Mouse (Mus musculus) limb, embryonic 14.5 days (tissue): Measurements from ENCODE around the gene Mdfic. TPM values are rescaled to one million over a fixed set of nuclear protein-coding genes. Genes with fewer than 3 reads are reported as not detected.

Experiments
- ATAC-seq: fragments of 200-750 bp; cut with Nextera tagmentation; 2 replicates; pipeline ENCODE4 v1.8.0; 2017; ENCODE audit warnings: low read depth, moderate number of reproducible peaks, moderate TSS enrichment; ENCODE audit not compliant: low FRiP score
- DNase-seq: peaks from one replicate; pipeline ENCODE4 v3.0.0-alpha.2; 2015; ENCODE audit warnings: low spot score
- H3K27ac ChIP-seq: fragments of 300-500 bp; sonication (generic); replicated peaks from 2 replicates; pipeline ENCODE4 v1.5.1; 2014; ENCODE audit warnings: low read depth, mild to moderate bottlenecking, low read length, moderate library complexity, mixed read lengths
- H3K27me3 ChIP-seq: fragments of 300-500 bp; sonication (generic); 2 replicates; pipeline ENCODE4 v1.6.1; 2014; ENCODE audit warnings: low read length, mixed read lengths; ENCODE audit not compliant: control insufficient read depth, insufficient read depth
- H3K36me3 ChIP-seq: fragments of 300-500 bp; sonication (generic); 2 replicates; pipeline ENCODE4 v1.6.1; 2014; ENCODE audit warnings: mild to moderate bottlenecking, low read length, moderate library complexity, mixed read lengths; ENCODE audit not compliant: control insufficient read depth, insufficient read depth
- H3K4me1 ChIP-seq: fragments of 300-500 bp; sonication (generic); 2 replicates; pipeline ENCODE4 v1.6.1; 2014; ENCODE audit warnings: antibody characterized with exemption, low read length, mixed read lengths; ENCODE audit not compliant: control insufficient read depth, insufficient read depth
- H3K4me2 ChIP-seq: fragments of 300-500 bp; sonication (generic); replicated peaks from 2 replicates; pipeline ENCODE4 v1.6.1; 2014; ENCODE audit warnings: low read depth, mild to moderate bottlenecking, low read length, moderate library complexity; ENCODE audit not compliant: severe bottlenecking
- H3K4me3 ChIP-seq: fragments of 300-500 bp; sonication (generic); replicated peaks from 2 replicates; pipeline ENCODE4 v1.5.1; 2014; ENCODE audit warnings: low read length
- H3K9ac ChIP-seq: fragments of 300-500 bp; sonication (generic); 2 replicates; pipeline ENCODE4 v1.6.1; 2014; ENCODE audit warnings: mild to moderate bottlenecking, low read depth, low read length, moderate library complexity; ENCODE audit not compliant: severe bottlenecking
- H3K9me3 ChIP-seq: fragments of 300-500 bp; sonication (generic); 2 replicates; pipeline ENCODE4 v1.6.1; 2016; ENCODE audit warnings: low read length; ENCODE audit not compliant: control insufficient read depth
- POLR2A ChIP-seq: fragments of 200-500 bp; IDR thresholded peaks from 2 replicates; pipeline ENCODE4 v1.8.0; 2012; ENCODE audit warnings: inconsistent platforms, mild to moderate bottlenecking, moderate library complexity, borderline replicate concordance; ENCODE audit not compliant: insufficient read depth, insufficient read length; ENCODE audit errors: extremely low read depth
- WGBS: fragments of 180-500 bp; shearing (Covaris S2); extraction: QIAGEN DNeasy Blood & Tissue Kit; methylation state at CpG from one replicate; pipeline ENCODE4 v1.1.7; 2014; 5-methylcytosine and 5-hydroxymethylcytosine counted together
- polyA plus RNA-seq, 2 experiments: library from polyadenylated mRNA; depleted of rRNA in 1 of 2; stranded (reverse) in 1 of 2; unstranded in 1 of 2; fragments of >200 nt; fragmentation: Nextera tagmentation in 1 of 2; extraction: Ambion mirVana in 1 of 2; gene quantifications; 2 replicates each; pipeline versions ENCODE4 v1.2.1 to v1.2.3; 2012 to 2014

Gene Mdfic
- polyA plus RNA-seq, 2 experiments: 14.2 to 27.7 TPM

DNA sequence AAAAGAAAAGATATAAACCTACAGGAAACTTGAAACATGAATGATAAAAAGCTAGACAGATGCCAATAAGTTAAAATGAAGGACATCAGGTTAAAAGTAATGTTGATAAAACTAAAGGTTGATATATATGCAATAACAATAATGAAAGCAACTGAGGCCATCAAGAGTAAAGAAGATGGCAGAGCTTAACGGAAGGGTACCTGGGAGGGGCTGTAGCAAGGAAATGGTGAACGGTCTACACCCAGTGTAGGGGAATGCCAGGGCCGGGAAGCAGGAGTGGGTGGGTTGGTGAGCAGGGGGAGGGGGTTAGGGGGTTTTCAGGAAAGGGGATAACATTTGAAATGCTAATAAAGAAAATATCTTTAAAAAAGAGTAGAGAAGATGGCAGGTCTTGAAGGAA lies 122.8 kb downstream of the Mdfic start:
- H3K36me3 ChIP-seq: no peaks in the 10 kb centered on the region
- 94% methylated on average over 3 of the region's 3 CpGs for WGBS
- no peaks in the 10 kb centered on the region for H3K4me1 ChIP-seq
- no peak overlapping the region for H3K9ac ChIP-seq
- no peak overlapping the region for H3K4me2 ChIP-seq
- TF ChIP-seq POLR2A: no peak
- DNase-seq (no peak), ATAC-seq (no peak)
- no peak overlapping the region for H3K4me3 ChIP-seq
- H3K9me3 ChIP-seq: no peaks in the 10 kb centered on the region
- H3K27me3 ChIP-seq: no peaks in the 10 kb centered on the region
- no peak overlapping the region for H3K27ac ChIP-seq

DNA sequence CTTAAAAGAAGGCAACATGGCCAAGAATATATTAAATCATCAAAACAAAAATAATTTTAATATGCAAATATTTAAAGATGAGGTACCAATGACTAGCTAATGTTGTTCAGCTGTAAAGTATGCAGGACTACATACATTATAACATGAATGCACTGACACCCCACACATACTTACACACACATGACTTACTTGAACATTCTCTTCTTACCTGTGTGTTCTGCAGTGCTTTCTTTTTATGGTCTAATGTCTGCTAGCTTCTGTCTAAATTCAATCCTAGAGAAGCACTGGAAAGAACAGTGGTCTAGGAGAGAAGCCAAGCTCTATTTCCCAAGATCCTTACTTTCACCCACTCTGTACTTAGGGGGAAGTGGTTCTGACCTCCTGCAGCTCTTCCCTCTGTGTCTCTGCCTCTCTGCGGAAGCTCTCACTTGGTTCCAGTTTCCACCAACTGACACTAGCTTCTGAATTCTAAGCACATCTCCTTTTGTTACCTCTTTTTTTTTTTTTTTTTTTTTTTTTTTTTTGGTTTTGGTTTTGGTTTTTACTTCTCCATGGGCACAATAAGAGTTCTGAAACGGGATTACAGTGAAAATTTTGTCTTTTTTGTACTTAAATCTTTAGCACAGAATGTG lies 125.4 kb downstream of the Mdfic start:
- Histone ChIP-seq H3K4me2 (no peak overlapping the region), H3K27ac (no peak overlapping the region), H3K27me3 (no peaks in the 10 kb centered on the region), H3K36me3 (no peaks in the 10 kb centered on the region), H3K9ac (no peak overlapping the region), H3K9me3 (no peaks in the 10 kb centered on the region), H3K4me1 (no peaks in the 10 kb centered on the region), H3K4me3 (no peak overlapping the region)
- WGBS: 74% methylated on average over 2 of the region's 2 CpGs
- DNase-seq (no peak), ATAC-seq (no peak)
- no peak for TF ChIP-seq POLR2A
